Mouse (Mus musculus) c-Kit-positive CD71-positive TER-119-negative erythroid progenitor cells, embryonic 14.5 days (primary cell): ENCODE measurements at regions not wholly inside any gene's neighbourhood (a gene's known extent, or its start where the extent isn't known, plus 50 kb on each side); places are given as distances from the start of the nearest gene placed in this dataset.
"Not testable (repeated sequence)": the region's sequence is repeated elsewhere in the genome, so short reads cannot be mapped to it uniquely, and the experiment has no call there.

Experiments
- DNase-seq: peaks from one replicate; pipeline ENCODE4 v3.0.0-alpha.2; 2013; ENCODE audit warnings: low read depth

DNA sequence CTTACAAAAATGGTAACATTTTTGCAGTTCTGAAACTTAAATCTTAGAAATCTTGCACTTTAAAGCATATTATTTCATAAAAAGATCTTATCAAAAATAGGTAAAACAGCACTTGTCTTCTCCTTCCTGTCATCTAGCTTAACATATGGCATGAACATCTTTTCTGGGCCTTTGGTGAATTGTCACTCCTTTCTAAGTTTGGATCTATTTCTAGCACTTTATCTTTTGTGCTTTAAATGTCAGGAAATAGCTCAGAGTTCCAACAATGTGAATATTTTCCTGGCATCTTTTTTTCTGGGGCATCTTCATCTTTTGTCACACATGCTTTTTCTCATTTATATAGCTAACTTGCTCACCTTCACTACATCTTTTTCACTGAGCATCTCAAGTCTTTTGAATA, 527.4 kb upstream of the Gm5150 start:
- DNase-seq, result no peak

DNA sequence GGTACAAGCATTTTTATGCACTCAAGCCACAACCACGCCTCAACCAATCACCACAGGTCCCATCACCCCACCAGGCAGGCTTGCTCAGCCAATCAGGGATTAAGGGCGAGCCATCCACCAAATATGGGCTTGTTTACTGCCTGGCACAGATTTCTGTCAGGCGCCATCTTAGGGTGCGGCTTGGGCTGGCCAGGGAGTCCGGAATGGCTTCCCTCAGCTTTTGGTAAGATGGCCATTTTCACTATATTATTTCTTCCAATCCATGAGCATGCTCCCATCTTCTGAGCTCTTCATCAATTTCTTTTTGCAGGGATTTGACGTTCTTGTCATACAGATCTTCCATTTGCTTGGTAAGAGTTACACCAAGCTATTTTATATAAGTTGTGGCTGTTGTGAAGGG, 521.3 kb upstream of the Gm5150 start:
- not testable (repeated sequence) for DNase-seq

DNA sequence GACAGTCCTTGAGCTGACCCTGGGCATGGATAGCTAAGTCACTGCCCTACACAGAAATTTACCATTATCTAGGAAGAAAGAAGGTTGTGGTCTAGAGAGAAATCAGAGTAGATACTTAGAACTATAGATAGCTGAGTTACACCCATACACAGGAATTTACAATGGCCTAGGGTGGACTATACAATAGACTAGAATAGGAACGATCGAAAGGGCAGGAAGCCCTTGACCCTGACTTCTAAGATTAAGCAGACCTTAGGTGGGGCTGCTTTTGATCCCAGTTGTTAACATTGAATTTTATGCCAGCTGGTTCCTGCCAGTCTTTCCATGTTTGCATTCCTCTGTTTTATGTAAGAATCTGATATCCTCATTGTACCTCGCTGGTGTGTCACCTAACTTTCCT, 482.2 kb upstream of the Gm5150 start:
- DNase-seq, result not testable (repeated sequence)

DNA sequence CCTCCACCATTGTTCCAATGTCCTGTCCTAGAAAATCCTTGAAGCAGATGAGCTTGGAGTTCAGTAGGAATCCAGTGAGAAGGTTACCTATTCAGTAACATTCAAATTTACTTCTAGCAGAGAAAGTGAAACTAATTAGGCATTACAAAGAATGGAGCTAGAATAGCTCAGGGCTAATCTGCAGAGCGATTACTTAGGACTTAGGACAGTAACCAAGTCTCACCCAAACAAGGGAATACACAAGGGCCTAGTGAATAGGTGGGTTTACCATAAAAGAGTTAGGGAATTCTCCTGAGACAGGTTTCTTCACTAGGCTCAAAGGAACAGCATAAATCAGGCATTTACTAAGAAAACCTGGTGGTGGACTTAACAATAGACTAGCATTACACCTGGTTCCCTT, 476.5 kb upstream of the Gm5150 start:
- no peak for DNase-seq

DNA sequence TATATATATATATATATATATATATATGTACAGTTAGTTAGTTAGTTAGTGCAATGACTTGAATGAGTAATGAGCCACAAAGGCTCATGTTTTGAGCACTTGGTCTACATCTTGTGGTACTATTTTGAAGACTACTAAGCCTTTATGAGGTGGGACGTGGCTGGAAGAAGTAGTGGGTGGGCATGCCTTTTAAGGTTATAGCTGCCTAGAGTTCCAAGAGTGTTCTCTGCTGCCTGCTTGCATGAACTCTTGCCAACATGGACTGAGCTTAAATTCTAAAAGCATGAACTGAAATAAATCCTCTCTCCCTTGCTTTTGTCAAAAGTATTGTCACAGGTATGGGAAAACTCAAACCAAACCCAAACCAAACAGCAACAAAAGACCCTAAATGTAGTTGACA, 465.1 kb upstream of the Gm5150 start:
- no peak for DNase-seq

DNA sequence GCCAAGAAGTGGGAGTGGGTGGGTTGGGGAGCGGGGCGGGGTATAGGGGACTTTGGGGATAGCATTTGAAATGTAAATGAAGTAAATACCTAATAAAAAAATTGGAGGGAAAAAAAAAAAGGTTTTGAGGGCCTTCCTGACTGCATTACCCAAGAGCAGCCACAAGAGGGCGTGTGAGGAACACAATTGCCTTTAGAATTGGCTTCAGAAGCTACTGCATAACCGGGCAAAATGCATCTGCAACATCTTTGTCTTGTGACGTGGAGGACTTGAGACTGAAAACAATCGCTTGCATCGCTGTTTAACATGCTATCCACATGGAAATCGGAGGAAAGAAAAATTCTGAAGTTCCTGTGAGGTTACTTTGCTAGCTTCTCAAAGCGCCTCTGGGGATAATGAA, 460.2 kb upstream of the Gm5150 start:
- DNase-seq, result peak; percentile 6

DNA sequence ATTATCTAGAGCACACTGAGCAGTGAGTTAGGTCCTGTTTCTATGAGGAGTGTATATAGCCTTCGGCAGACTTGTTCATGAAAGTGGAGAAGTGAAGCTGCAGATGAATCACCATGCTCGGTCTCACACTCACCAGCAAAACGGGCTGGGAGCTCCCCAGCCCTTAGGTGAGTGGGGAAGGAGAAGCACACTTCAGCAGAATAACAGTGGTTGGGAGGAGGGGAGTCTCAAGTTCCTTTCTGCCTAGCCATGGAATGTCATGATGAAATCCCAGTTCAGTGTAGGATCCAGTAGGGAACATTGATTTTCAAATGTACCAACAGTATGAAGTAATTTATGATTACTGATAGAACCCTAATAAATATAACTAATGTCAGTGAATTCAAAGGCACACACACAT, 459.1 kb upstream of the Gm5150 start:
- no peak for DNase-seq

DNA sequence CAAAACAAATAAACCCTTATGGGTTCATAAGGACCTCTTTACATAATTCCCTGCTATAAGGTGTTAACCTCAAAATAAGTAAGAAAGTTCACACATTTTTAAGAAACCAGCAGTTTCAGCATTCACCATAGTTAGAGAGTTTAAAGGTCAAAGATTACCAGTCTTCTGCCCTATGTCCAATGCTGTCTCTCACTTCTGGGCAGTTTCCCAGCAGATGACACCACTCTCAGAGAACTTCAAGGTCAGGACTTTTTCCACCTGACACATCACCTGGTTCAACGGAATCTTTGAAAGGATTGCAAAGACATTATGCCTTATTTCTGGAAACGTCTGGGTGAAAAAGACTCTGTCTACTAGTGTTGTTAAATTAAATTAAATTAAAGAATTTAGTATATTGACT, 458.1 kb upstream of the Gm5150 start:
- no peak for DNase-seq

DNA sequence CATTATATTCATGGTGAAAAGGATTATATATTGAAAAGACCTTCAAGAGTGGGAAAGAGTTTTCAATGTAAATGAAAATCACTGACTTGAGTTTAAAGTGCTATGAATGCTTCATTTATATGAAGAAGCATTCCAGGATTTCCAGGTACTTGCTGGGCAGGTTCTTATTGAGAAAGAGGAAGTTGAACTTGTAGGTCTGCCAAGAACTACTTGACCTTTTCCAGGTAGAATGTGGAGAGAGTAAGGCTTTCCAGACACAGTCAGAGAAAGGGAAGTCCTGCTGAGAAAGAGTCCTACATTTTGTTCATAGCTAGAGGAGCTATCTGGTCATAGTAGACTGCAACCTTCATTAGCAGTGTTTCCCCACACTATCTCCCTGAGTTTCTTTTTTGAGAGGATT, 426.8 kb upstream of the Gm5150 start:
- no peak for DNase-seq

DNA sequence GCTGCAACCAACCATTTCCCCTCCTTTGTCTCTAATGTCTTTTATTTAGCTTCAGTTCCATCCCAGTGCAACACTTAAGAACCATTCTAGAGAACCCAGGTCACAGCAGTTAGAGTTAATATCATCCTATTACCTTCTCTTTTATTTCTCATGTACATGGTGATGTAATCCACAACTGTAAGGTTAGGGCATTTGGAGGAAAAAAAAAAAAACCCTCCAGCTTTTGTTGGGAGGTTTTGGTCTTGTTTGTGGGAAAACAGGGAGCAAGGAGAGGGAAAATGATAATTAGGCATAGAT, 425.5 kb upstream of the Gm5150 start:
- DNase-seq, result no peak

DNA sequence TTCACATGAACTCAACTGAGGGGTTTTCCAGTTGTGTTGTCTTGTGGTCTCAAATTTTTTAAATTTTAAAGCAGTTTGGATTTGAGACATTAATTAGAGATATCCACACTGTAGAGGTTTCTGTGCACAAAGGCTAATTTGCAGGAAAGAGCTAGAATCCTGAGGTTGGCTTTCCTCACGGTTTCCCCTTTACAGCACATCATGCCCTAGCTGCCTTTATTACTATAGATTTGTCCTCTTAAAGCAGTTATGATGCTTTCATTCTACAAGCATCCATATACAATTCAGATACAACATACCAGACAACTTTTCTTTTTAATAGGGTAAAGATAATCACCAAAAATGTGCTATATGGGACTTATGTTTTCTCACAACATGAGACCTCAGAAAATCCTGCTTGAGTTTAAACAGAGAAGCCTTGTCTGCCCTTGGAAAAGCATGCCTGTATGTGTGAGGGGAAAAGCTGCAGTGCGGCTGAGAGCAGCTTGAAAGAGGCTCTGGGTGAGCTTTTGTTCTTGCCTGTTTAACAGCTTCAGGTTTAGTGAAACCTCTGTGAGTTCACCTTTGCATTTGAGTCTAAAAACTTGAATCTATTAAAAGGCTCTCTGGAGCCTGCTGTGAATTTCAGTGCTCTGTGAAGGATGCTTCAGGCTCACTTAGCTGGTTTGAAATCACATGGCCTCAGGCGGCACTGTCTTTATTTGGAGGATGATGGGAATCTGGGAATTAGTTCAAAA, 425.0 kb upstream of the Gm5150 start:
- DNase-seq, result no peak
